Mouse (Mus musculus) urinary bladder, postnatal 36 days (tissue): ENCODE data around the gene Pcbp4.

ENCODE experiments used
- DNase-seq, 2 experiments: peaks; one replicate each; pipeline ENCODE4 v3.0.0; 2022; ENCODE audit warnings: low spot score in 2 of 2, mixed read lengths in 1 of 2

The Pcbp4 gene

GRCm38 (mm10) chr9:106453271-106454070 is at the start of gene Pcbp4:
Pcbp4 (plus strand) TSS chr9:106453291.
- peak in 1 of 2 experiments; percentile 50 for DNase-seq

- DNase-seq: no peak
Measured at GRCm38 (mm10) chr9:106405275-106405674, 47.8 kb upstream of the Pcbp4 start.

GRCm38 (mm10) chr9:106406443-106407078 is 46.5 kb upstream of the Pcbp4 start:
- no peak for DNase-seq

DNA sequence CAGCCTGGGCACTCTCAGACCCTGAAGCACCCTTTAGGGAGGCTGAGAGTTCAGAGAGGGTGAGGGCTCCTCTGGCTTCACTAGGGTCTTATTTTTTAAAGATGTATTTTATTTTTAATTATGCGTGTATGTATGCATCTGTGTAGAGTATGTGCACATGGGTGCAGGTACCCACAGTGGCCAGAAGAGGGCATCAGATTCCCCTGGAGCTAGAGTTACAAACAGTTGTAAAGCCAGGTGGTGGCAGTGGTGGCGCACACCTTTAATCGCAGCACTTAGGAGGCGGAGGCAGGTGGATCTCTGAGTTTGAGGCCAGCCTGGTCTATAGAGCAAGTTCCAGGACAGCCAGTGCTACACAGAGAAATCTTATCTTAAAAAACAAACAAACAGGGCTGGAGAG is 44.0 kb upstream of the Pcbp4 start:
- no peak for DNase-seq

DNA sequence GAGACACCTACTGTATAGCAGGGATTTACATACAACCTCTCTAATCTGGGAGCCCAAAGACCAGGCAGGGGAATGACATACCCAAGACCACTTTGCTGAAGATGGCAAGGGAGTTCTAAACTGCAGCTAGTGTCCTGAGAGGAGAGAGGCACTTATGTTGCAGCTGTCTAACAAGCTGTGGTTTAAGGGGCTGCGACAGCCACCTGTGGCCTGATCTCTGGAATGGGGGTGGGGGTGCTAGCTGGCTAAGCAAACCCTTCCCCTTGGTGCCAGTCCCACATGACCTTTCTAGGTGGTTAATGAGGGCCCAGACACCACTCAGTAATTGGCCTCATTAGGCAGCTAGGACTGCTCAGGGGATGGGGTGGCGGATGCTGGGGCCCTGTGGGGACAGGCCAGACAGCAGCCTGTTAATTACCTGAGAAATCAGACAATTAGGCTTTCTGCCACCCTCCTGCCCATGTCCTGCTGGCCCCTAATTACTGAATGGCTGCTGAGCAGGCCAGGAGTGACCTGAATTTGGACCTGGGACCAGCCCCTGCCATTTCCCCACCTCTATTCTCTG is 42.9 kb upstream of the Pcbp4 start:
- DNase-seq: no peak

GRCm38 (mm10) chr9:106411091-106411594 is 41.9 kb upstream of the Pcbp4 start:
- no peak for DNase-seq

GRCm38 (mm10) chr9:106411729-106412128 is 41.4 kb upstream of the Pcbp4 start:
- DNase-seq: no peak

DNA sequence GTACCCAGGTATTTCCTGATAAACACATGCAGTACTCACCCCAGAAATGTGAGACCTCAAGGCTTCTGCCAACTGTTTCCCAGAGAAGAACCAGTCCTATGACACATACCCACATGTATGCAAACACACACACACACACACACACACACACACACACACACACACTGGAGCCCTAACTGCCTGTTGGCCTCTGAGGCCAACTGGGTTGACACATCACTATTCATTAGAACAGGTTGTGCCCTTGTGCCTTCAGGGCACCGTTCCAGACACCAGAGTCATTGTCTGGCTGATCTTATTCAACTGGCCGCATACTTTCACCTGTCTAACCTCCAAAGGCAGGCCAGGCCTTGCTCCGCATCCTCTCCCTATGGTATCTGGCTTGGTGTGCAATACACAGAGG is 40.9 kb upstream of the Pcbp4 start:
- no peak for DNase-seq

DNA sequence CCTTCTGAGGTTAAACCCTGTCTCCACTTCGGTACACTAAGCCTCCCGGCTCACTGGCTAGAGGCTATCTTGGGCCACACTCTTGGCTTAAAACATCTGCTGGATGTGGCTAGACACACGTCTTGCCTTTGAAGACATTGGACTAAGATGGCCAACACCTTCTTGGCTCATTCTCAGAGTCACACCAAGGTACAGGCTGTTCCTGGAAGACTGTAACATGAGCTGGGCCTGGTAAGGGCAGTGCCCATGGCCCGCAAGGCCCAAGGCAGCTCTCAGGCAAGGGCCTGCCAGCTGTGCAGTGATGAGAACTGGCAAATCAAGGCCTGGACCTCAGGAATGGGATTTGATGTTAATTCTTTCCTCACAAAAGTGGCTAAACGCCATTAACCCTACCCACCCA is 39.5 kb upstream of the Pcbp4 start:
- no peak for DNase-seq

DNA sequence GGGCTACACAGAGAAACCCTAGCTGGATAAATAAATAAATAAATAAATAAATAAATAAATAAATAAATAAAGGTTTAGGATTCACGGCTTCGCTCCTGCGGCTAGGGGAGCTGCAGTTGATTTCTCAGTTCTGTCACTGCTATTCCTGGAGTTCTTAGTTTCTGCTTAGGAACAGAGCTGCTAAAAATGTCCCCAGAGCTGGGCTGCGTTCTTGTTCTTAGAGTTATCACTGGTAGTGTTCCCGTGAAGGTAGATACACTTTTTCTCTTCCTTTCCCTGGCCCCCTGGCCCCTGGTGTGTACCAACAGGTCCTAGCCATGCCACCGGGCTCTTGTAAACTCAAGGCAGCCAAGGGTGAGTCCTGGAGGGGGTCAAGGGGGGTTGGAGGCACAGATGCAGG is 36.3 kb upstream of the Pcbp4 start:
- DNase-seq: no peak

GRCm38 (mm10) chr9:106417841-106418625 is 35.1 kb upstream of the Pcbp4 start:
- peak; percentile 37 to 65 for DNase-seq

GRCm38 (mm10) chr9:106420608-106421007 is 32.5 kb upstream of the Pcbp4 start:
- no peak for DNase-seq

DNA sequence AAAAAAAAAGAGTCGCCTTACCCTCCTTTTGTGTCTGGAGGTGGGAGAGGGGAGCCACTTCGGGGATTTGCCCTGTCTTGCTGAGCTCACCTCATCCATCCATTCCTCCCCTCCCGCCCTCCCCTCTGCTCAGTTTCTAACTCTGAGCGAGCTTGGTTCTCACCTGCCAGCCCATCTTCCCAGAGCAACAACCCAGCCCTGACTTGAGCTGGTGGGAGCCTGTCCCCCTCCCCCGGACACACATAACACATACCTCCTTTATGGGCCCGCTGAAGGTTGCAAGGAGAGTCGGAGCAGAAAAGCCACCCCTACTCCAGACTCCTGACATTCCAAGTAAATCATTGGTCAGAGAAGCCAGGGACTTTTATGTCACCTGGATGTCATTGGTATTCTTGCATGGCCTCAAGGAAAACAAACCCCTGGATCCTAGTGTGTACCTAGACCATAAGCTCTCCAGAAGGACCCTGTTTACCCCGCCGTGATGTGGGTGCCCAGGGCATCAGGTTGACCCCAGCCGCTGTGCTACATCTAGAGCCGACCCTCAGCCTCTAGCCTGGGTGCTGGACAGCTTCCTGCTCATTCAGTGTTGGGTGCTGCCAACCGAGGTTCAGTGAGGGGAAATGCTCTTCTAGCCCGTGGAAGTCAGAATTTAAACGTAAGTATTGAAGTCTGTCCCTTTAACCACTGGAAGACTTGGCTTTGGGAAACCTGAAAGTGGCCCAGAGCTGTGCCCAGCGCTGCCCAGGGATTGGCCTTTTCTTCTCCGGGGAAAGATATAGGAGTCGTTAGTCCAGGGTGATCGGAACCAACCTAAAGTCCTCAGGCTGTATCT is 31.8 kb upstream of the Pcbp4 start:
- DNase-seq: no peak

GRCm38 (mm10) chr9:106421865-106422160 is 31.3 kb upstream of the Pcbp4 start:
- DNase-seq: peak; percentile 76 to 82

- DNase-seq: no peak
Measured at GRCm38 (mm10) chr9:106428719-106429220, 24.3 kb upstream of the Pcbp4 start.

GRCm38 (mm10) chr9:106429221-106430014 is 23.7 kb upstream of the Pcbp4 start, which contains the start of gene Rpl29:
Rpl29 (plus strand) TSS chr9:106429454.
- peak; percentile 94 to 97 for DNase-seq

GRCm38 (mm10) chr9:106430015-106430264 is 23.2 kb upstream of the Pcbp4 start:
- DNase-seq: no peak

- no peak for DNase-seq
Measured at GRCm38 (mm10) chr9:106433389-106433788, 19.7 kb upstream of the Pcbp4 start.

DNA sequence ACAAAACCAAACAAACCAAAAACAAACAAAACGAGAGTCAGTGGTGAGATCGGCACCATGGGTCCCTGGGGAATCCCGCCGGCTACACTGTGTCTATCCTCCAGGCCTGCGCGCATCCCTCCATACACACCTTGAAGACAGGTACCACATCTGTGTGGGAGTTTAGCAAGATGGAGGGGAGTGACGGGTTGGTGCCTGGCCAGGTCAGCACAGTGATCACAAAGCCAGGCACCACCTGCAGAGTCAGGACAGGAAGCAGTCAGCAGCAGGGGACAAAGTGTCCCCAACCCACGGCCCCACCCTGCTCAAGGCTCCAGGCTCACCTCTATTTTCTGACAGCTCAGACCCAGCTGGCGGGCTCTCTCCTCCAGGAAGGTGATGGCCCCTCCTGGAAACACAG is 16.5 kb upstream of the Pcbp4 start:
- no peak for DNase-seq

DNA sequence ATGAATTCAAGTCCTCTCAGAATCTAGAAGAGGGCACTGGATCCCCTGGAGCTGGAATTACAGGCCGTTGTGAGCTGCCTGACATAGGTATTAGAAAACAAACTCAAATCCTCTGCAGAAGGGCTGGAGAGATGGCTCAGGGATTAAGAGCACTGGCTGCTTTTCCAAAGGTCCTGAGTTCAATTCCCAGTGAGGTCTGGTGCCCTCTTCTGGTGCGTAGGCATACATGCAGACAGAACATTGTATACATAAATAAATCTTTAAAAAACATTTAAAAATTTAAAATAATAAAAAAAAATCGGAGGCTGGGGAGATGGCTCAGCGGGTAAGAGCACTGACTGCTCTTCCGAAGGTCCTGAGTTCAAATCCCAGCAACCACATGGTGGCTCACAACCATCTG is 10.4 kb upstream of the Pcbp4 start:
- DNase-seq: no peak
